Mouse (Mus musculus): ENCODE data around the gene Gprc5a.
A peak's percentile ranks its signal among the peaks of the same experiment; 100 is the strongest.

The Gprc5a gene

GRCm38 (mm10) chr6:135076202-135076601 lies 10.8 kb downstream of the Gprc5a start:
- no peak for DNase-seq

GRCm38 (mm10) chr6:135078420-135078819 lies 13.0 kb downstream of the Gprc5a start:
- no peak for DNase-seq

GRCm38 (mm10) chr6:135083991-135084502 lies 18.6 kb downstream of the Gprc5a start:
- no peak for DNase-seq

GRCm38 (mm10) chr6:135085703-135086102 lies 20.3 kb downstream of the Gprc5a start:
- DNase-seq, result no peak

- peak; percentile 85 for DNase-seq
Observed at GRCm38 (mm10) chr6:135087721-135088451, 22.4 kb downstream of the Gprc5a start.

GRCm38 (mm10) chr6:135089786-135090185 lies 24.3 kb downstream of the Gprc5a start:
- DNase-seq, result no peak

- DNase-seq, result no peak
Observed at GRCm38 (mm10) chr6:135090661-135091060, 25.2 kb downstream of the Gprc5a start.

- no peak for DNase-seq
Observed at GRCm38 (mm10) chr6:135092798-135093470, 27.5 kb downstream of the Gprc5a start.

GRCm38 (mm10) chr6:135100787-135101472 lies 35.5 kb downstream of the Gprc5a start:
- DNase-seq, result no peak

- no peak for DNase-seq
Observed at GRCm38 (mm10) chr6:135102736-135103303, 37.4 kb downstream of the Gprc5a start.

- DNase-seq, result no peak
Observed at GRCm38 (mm10) chr6:135107014-135107413, 41.6 kb downstream of the Gprc5a start.

- DNase-seq, result no peak
Observed at GRCm38 (mm10) chr6:135112411-135113113, 47.1 kb downstream of the Gprc5a start.

- no peak for DNase-seq
Observed at GRCm38 (mm10) chr6:135113114-135113436, 47.6 kb downstream of the Gprc5a start.

- DNase-seq, result no peak
Observed at GRCm38 (mm10) chr6:135116479-135116878, 51.0 kb downstream of the Gprc5a start.

GRCm38 (mm10) chr6:135118183-135118582 lies 52.7 kb downstream of the Gprc5a start, which contains the start of gene Gprc5d:
Gene Gprc5d (minus strand): TSS chr6:135118283.
- no peak for DNase-seq

- no peak for DNase-seq
Observed at GRCm38 (mm10) chr6:135124755-135125380, 59.4 kb downstream of the Gprc5a start.

- DNase-seq, result no peak
Observed at GRCm38 (mm10) chr6:135133086-135133485, 67.6 kb downstream of the Gprc5a start.

- DNase-seq, result no peak
Observed at GRCm38 (mm10) chr6:135133486-135133885, 68.0 kb downstream of the Gprc5a start.

All from lung, postnatal 14 days (tissue).